Mouse (Mus musculus): ENCODE data around the gene Olfr1167.
"Not testable (repeated sequence)": the region's sequence is repeated elsewhere in the genome, so short reads cannot be mapped to it uniquely, and the experiment has no call there.

Gene Olfr1167

GRCm38 (mm10) chr2:88155093-88155492, at the start of gene Olfr1167:
Gene Olfr1167 (minus strand): TSS chr2:88155193.
- not testable (repeated sequence) for DNase-seq (ENCODE audit: low spot score in 2 of 2)

- DNase-seq (ENCODE audit: low spot score in 2 of 2) = no peak
These were observed 26.6 kb upstream of the Olfr1167 start, which contains the start of gene Olfr1168 for GRCm38 (mm10) chr2:88181580-88181979. Gene Olfr1168 (plus strand): TSS chr2:88181880.

GRCm38 (mm10) chr2:88128172-88128571, 26.8 kb downstream of the Olfr1167 start, which contains the start of gene Olfr1166:
Gene Olfr1166 (minus strand): TSS chr2:88128272.
- no peak for DNase-seq (ENCODE audit: low spot score in 2 of 2)

All from spleen, postnatal 4 days (tissue).